In the genomic region with DNA sequence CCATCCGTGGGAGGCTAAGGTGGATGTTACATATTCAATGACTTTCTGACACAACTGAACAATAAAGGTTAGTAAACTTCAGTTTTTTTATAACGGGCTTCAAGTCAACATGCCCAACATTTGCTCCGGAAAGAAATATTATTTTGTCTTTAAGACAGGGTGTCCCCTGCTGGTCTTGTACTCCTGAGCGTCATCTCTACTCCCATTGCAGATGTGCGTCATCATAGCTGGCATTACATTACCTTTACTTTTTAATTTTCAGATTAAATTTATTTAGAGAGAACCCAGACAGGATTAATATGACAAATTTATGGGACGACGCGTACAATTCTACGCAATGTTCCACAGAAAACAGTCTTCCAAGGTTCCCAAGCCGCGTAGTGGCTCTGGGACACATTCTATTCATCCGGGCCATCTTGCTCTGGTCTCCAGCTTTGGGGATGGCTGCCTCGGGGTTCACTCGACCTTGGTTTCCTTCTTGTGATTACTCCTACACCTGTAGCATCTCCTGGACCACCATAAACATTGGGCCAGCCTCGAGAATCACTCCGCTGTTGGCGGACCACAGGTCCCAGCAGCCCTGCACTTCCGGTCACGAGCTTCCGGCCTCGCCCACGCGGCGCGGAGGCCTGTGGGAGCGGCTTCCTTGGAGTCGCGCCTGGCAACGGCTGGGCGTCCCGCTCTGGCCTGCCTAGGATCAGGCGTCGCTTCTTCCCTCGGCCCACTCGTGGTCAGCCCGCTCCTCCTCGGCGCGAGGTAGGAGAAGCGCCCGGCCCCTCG, we compare ENCODE assay signal across 7 mouse cellular contexts. TPM values are rescaled to one million over a fixed set of nuclear protein-coding genes. Genes with fewer than 3 reads are reported as not detected.
DNase-seq lines count a peak whose midpoint lies in the region; ATAC-seq lines count a peak whose summit lies in the region.

A gene (plus strand): TSS at position 631 of the 780 bp plus-strand sequence.

- H3K4me3 ChIP-seq in embryonic facial prominence, embryonic 12.5 days: peak within 1 kb of the TSS; percentile 97
- peak within 1 kb of the TSS; percentile 92 for H3K4me3 ChIP-seq in limb, embryonic 11.5 days (ENCODE audit: low read depth, low read length)
- peak within 1 kb of the TSS; percentile 82 for H3K4me3 ChIP-seq in midbrain, embryonic 14.5 days (replicated peaks; ENCODE audit: low read depth, low read length)

- H3K36me3 ChIP-seq in embryonic facial prominence, embryonic 12.5 days: no peaks in the 10 kb centered on the region
- H3K36me3 ChIP-seq in limb, embryonic 11.5 days (ENCODE audit: control insufficient read depth, insufficient read depth, low read length): no peaks in the 10 kb centered on the region
- H3K36me3 ChIP-seq in midbrain, embryonic 14.5 days (ENCODE audit: control insufficient read depth, insufficient read depth, low read length): no peaks in the 10 kb centered on the region

- DNase-seq in adrenal gland, postnatal 25 days: peak; percentile 95
- DNase-seq in heart, adult 11 months: peak; percentile 99
- DNase-seq in kidney, adult 18-20 months: peak; percentile 95
- peak; percentile 94 for DNase-seq in limb, embryonic 11.5 days (ENCODE audit: low spot score)
- DNase-seq in midbrain, embryonic 14.5 days: peak; percentile 96
- DNase-seq in spleen, adult 18-20 months: peak; percentile 75 to 85

- H3K9me3 ChIP-seq in embryonic facial prominence, embryonic 12.5 days: no peaks in the 10 kb centered on the region
- H3K9me3 ChIP-seq in limb, embryonic 11.5 days (ENCODE audit: control insufficient read depth, low read length): no peaks in the 10 kb centered on the region
- H3K9me3 ChIP-seq in midbrain, embryonic 14.5 days (ENCODE audit: control insufficient read depth, low read length): no peaks in the 10 kb centered on the region

- H3K9ac ChIP-seq in embryonic facial prominence, embryonic 12.5 days: peak within 1 kb of the TSS; percentile 90
- H3K9ac ChIP-seq in limb, embryonic 11.5 days (ENCODE audit: low read length): peak within 1 kb of the TSS; percentile 77
- H3K9ac ChIP-seq in midbrain, embryonic 14.5 days (replicated peaks; ENCODE audit: low read length): peak within 1 kb of the TSS; percentile 76

- H3K27me3 ChIP-seq in embryonic facial prominence, embryonic 12.5 days: no peaks in the 10 kb centered on the region
- H3K27me3 ChIP-seq in limb, embryonic 11.5 days (ENCODE audit: control insufficient read depth, insufficient read depth, low read length): no peaks in the 10 kb centered on the region
- H3K27me3 ChIP-seq in midbrain, embryonic 14.5 days (ENCODE audit: control insufficient read depth, insufficient read depth, low read length): no peaks in the 10 kb centered on the region

- WGBS in embryonic facial prominence, embryonic 12.5 days: 4% methylated on average over 42 of the region's 42 CpGs
- WGBS in limb, embryonic 11.5 days: 5% methylated on average over 39 of the region's 42 CpGs
- WGBS in midbrain, embryonic 14.5 days: 3% methylated on average over 42 of the region's 42 CpGs

- H3K4me1 ChIP-seq in embryonic facial prominence, embryonic 12.5 days: peaks cover 8% of the 10 kb centered on the region; the same call in 1 of the 2 replicates
- no peaks in the 10 kb centered on the region for H3K4me1 ChIP-seq in limb, embryonic 11.5 days (ENCODE audit: control insufficient read depth, insufficient read depth, low read length)
- peaks cover 3% of the 10 kb centered on the region; the same call in 1 of the 2 replicates for H3K4me1 ChIP-seq in midbrain, embryonic 14.5 days (ENCODE audit: control insufficient read depth, insufficient read depth, low read length)

- peak; percentile 97 for ATAC-seq in embryonic facial prominence, embryonic 12.5 days (ENCODE audit: insufficient number of reproducible peaks, insufficient read depth, low FRiP score, low TSS enrichment)
- ATAC-seq in limb, embryonic 11.5 days (ENCODE audit: insufficient number of reproducible peaks, low FRiP score, low TSS enrichment, low read depth): peak; percentile 93
- peak; percentile 99 for ATAC-seq in midbrain, embryonic 14.5 days (ENCODE audit: low FRiP score, low TSS enrichment)

- H3K27ac ChIP-seq in embryonic facial prominence, embryonic 12.5 days: peak within 1 kb of the TSS; percentile 65; the same call in 1 of the 2 replicates
- H3K27ac ChIP-seq in limb, embryonic 11.5 days (replicated peaks; ENCODE audit: low read depth, low read length): no peak within 1 kb of the TSS
- peak within 1 kb of the TSS; percentile 75 for H3K27ac ChIP-seq in midbrain, embryonic 14.5 days (replicated peaks; ENCODE audit: low read depth, low read length)

- peak within 1 kb of the TSS; percentile 71 for H3K4me2 ChIP-seq in embryonic facial prominence, embryonic 12.5 days (replicated peaks)
- peak within 1 kb of the TSS; percentile 70 for H3K4me2 ChIP-seq in limb, embryonic 11.5 days (ENCODE audit: low read depth, severe bottlenecking)
- peak within 1 kb of the TSS; percentile 67 for H3K4me2 ChIP-seq in midbrain, embryonic 14.5 days (ENCODE audit: low read length)

RNA-seq across cellular contexts. Expression of the gene that starts here (rescaled TPM):
- 8.3 and 11.2 TPM in 2 replicates for total RNA-seq in adrenal gland, postnatal 25 days (2021)
- polyA plus RNA-seq in embryonic facial prominence, embryonic 12.5 days (2016; fragmentation: Nextera tagmentation; extraction: Ambion mirVana): 15.1 and 16.0 TPM in 2 replicates
- polyA plus RNA-seq in limb, embryonic 11.5 days (2014; fragmentation: Nextera tagmentation; extraction: Ambion mirVana): 15.1 and 16.9 TPM in 2 replicates
- 20.7 and 27.3 TPM in 2 replicates for polyA plus RNA-seq in midbrain, embryonic 14.5 days (2014; fragmentation: Nextera tagmentation; extraction: Ambion mirVana)
